Mouse (Mus musculus): ENCODE data around the gene Pus1. TPM values are rescaled to one million over a fixed set of nuclear protein-coding genes. Genes with fewer than 3 reads are reported as not detected.
A peak's percentile ranks its signal among the peaks of the same experiment; 100 is the strongest.
"Not testable (repeated sequence)": the region's sequence is repeated elsewhere in the genome, so short reads cannot be mapped to it uniquely, and the experiment has no call there.

Gene Pus1
- total RNA-seq, 2 experiments from 2014 or later = 12.1 to 15.6 TPM

DNA sequence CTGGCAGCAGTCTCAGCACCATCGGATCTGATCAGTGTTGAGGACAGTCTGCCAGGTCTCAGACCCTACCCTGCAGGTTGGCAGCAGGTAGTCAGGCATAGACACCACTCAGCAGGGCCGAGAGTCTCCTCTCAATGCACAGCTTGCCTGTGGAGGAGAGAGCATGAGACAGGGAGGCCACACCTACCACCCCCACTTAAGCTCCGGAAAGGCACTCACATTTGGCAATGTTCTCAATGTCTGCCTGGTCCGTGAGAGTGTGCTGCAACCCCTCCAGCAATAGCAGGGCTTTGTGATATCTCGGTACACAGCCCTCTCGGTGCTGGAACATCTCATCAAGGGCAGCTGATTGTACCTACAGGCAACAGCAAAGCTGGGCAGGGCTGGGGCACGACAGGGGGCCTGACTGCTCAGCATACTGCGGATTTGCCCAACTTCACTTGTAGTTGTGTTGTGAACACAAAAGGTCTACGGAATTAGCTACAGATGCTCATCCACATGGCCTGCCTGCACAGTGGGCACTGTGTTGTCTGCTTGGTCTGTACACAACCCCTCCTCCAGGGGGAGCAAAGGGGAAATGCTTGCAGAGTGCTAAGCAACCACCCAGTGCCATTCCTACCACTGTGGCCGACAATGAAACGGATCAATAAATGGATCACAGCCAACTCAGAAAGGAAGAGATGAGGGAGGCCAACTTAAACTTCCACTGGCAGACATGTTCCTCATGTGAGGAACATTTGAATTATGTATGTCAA is 5.8 kb upstream of the Pus1 start:
- DNase-seq = no peak
- intact Hi-C loops (cut with DNase I; ENCODE audit: low total_unique reads) = no loop called here

DNA sequence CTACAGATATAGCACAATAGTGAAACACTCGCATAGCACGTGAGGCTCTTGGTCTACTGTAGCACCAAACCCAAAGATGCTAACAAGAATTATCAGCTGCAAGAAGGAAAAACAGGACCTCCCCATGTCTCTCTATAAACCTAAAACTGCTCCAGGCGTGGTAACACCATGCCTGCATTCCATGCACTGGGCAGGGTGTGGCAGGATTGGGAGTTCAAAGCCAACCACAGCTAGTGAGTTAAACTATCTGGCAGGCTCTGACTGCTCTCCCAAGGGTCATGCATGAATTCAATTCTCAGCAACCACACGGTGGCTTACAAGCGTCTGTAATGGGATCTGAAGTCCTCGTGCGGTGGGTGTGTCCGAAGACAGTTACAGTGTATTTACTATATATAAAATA is 2.7 kb upstream of the Pus1 start:
- DNase-seq = no peak
- intact Hi-C loops (cut with DNase I; ENCODE audit: low total_unique reads) = no loop called here

DNA sequence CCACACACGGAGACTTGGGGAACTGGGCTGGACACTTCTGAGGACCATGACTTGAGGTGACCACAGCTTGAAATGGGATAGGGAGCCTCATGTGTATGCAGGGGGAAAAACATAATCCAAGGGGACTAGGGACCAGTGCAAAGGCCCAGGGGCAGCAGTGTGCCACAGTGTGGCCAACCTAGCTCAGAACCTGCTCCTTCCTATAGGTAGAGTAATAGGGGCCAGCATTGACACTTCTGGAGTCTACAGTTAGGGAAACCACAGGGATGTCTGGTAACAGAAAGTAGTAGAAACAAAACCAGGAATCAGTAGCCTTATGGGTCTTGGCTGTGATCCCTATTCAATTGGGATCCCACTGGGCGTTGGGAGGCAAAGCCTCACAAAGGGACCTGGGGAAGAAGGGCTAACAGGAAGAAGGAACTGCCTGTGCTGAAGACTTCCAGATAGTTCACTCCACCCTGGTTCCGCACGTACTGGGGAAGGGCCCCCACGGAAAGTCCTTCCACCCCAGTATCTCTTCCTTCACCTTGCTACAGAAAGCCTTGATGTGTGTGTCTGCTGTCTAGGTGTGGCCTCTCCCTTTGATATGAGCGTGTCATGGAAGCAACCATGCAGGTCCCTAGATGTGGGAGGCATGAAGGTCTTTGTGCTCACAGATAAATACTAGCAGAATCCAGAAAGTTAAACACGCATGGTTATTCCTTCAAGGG is 1.2 kb upstream of the Pus1 start:
- no peak for DNase-seq
- intact Hi-C loops (cut with DNase I; ENCODE audit: low total_unique reads) = no loop called here

DNA sequence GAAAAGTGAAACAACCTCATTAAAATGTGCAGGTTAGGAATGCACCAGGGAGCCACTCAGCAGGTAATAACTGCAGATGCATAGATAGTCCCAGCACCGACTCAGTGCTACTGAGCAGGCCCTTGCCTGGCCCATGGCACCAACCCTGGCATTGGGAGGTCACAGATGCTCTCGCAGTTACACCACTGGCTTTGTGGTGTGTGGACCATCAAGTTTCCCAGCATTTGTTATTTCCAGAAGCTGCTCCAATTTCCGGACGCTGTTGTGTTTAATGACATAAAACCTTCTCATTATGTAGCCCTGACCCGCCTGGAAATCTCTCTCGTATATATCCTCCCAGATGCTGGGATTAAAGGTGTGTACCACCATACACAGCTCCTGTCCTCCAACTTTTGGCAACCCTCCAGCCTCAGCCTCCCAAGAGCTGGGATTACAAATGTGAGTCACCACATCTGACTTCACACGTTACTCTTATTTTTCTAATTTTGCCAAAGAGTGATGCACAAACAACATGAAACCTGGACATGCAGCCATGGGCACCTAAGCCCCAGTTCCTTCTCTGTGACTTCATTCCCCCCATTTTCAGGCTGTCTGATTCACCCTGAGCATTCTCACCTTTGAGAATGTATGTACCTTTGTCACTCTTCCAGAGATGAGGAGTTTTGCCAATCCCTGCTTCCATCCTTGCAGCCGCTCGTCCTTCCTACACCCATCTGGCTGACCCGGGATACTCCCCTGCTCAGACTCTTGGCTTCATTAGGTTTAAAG is 486 bp upstream of the Pus1 start:
- intact Hi-C loops (cut with DNase I; ENCODE audit: low total_unique reads) = no loop called here
- no peak for DNase-seq

DNA sequence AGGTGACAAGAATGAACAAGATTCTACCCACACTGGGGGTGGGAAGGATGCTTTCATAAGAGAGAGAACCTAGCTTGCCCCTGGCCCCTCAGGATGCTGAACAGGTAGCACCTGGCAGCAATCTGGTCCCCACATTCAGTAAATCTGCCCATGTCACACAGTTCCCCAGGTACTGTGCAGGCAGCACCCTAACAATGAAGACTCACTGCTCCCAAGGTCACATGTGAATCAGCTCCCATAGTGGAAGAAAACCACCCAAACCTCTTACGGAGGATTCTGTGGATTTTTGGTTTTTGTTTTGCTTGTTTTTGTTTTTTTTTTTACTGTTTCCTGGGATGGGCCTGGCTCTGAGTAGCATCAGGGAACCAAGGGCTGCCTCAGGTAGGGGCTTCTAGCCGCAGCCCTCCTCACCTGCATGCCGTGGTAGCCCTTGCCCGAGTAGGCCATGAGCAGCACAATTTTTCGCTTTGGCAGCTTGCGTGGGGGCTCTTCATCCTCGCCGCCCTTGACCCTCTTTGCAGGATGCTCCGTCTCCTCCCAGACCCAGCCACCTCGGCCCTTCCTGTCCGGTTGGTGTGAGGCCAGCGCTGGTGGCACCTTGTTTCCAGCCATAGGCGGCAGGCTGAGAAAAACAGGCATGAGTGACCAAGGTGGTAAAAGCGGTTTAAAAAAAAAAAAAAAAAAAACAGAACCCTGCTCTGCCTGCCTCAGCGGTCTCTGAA is 1.0 kb downstream of the Pus1 start:
- intact Hi-C loops (cut with DNase I; ENCODE audit: low total_unique reads) = no loop called here
- DNase-seq = no peak

DNA sequence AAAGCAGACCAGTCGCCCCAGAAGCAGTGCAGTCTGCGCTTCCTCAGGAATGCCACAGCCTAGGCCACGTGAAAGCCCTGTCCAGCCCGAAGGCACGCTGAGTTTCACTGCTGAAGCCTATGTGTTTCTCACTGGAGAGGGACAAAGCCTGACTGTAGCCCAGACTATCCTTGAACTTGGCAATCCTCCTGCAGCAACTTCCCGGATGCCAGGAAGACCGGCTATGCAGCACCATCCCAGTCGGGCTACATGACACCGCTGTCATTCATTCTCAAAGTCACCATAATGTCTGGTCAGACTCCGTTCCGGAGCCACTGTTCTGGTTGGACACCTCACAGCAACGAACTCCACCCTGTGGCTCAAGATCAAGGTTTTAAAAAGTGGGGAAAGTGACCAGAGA is 2.2 kb downstream of the Pus1 start:
- no peak for DNase-seq
- intact Hi-C loops (cut with DNase I; ENCODE audit: low total_unique reads) = no loop called here

DNA sequence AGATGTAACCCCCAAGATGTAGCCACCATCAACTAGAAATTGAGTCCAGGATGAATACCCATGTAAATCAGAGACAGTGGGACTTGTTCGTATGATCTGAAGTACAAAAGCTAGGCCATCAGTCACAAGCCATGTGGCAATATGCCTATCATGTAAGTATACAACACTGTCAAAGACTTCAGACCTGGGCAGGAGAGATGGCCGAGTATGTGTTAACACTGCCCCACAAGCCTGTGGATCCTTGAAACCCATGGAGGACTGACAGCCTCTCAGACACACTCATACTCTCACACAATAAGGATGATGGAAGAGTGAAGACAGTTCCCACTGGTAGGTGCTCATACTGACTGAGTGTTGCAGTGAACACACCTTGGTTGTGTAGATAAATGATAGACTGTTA is 4.3 kb downstream of the Pus1 start:
- intact Hi-C loops (cut with DNase I; ENCODE audit: low total_unique reads) = no loop called here
- DNase-seq = no peak

DNA sequence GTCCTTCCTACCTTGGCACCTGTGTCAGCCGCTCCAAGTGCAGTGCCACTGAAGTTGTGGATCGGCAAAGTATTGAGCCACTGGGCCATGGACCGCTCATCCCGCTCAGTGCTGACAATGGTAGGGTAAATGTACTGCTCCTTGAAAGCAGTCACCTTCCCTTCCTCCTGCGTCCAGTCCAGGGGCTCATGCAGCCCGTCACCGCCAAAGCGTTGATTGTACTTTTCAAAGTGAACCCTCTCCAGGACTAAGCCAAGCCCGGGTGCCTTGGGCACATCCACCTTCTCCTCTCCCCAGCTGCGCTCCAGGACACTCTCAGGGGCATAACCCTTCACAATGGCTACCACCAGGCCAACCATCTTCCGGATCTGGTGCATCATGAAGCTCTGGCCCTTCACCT is 5.9 kb downstream of the Pus1 start:
- no peak for DNase-seq
- intact Hi-C loops (cut with DNase I; ENCODE audit: low total_unique reads) = no loop called here

DNA sequence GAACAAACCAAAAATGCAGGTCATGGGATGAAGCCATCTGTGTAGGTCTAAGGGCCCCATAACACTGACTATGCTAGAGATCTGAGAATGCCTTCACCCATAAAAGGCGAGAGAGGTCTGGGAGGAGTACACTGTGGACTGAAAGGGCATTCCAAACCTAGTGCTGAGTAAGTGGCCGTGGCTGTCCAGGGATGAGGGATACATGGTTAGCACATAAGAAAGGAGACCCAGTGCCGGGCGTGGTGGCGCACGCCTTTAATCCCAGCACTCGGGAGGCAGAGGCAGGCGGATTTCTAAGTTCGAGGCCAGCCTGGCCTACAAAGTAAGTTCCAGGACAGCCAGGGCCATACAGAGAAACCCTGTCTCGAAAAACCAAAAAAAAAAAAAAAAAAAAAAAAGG is 7.5 kb downstream of the Pus1 start:
- DNase-seq; intact Hi-C loops (cut with DNase I; ENCODE audit: low total_unique reads): not testable (repeated sequence)

DNA sequence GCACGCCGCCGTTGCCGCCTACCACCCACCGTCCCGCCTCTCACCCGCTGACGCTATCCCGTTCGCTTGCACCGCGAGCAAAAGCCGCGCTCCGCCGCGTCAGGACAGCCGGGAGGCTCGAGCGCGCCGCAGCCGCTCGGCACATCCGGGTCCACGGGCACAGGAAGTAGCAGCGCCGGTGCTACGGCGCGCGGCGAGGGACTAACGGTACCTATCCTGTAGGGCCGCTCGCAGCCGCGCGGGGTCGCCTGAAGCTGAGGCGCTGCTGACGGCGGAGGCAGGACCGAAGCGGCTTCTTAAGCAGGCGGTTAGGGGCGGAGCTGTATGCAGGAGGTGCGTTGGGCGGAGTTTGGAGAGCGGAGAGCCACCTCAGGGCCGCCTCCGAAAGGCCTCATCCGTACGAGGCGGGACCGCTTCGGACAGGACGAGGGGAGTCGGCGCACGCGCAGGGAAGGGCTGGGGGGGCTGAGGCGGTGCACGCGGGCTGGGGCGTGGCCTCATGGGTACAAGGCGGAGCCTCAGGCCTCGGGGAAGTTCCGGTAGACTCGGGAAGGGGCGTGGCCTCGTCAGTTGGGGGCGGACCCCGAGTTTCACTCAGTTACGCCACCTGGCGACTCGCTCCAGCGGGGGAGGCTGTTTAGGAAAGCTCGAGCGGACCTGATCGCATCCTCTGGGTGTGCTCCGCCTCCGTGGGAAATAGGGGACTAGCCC is 9.9 kb downstream of the Pus1 start, which contains the start of gene Ep400:
Gene Ep400 (minus strand): TSS at position 270 of the 711 bp plus-strand sequence.
- peak; percentile 100 for DNase-seq
- intact Hi-C loops (cut with DNase I; ENCODE audit: low total_unique reads) = no loop called here

DNA sequence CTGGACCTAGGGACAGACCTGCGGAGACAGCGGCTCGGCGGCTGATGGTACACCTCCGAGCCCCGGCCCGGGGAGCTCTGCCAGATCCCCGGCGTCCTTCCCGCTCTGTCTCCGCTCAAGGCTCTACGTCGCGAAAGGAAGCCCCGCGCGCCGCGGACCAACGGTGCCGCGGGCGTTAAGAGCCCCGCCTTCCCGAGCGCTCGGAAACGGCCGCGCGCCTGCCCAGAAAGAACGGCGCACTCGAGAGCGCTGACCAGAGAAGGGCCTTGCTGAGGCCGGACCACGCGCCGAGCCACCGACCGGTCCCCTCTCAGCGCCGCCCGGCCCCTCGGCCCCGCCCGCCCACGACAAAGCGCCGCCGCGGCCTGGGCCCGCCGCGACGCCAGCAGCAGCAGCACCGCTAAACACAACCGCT is 10.4 kb downstream of the Pus1 start:
- intact Hi-C loops (cut with DNase I; ENCODE audit: low total_unique reads) = no loop called here
- no peak for DNase-seq

DNA sequence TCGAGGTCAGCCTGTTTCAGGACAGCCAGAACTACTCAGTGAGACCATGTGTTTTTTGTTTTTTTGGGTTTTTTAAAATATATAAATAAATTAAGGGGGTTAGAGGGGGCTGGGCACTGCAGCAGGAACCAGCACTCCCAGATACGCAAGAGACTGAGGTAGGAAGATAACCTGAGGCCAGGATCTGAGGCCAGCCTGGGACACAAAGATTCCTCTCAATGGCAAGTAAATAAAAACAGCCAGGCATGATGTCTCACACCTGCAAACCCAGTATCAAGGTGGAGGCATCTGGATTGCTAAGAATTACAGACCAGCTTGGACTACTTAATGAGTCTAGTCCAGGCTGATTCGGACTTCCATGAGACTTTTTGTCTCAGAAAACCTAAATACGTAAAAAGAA is 11.2 kb downstream of the Pus1 start:
- intact Hi-C loops (cut with DNase I; ENCODE audit: low total_unique reads) = no loop called here
- no peak for DNase-seq

DNA sequence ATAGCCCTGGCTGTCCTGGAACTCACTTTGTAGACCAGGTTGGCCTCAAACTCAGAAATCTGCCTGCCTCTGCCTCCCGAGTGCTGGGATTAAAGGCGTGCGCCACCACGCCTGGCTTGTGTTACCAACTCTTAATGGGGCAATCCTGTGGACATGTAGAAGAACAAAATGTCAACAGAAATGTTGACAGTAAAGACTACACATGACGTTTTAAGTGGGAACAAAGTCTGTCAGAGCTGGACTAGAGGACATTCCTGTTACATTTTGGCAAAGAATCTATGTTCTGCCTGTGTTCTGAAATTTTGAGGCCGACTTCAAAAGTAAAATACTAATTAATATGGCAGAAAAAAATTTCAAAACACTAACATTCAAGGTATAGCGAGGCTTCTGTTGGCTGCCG is 16.6 kb downstream of the Pus1 start:
- intact Hi-C loops (cut with DNase I; ENCODE audit: low total_unique reads) = no loop called here
- DNase-seq = no peak

DNA sequence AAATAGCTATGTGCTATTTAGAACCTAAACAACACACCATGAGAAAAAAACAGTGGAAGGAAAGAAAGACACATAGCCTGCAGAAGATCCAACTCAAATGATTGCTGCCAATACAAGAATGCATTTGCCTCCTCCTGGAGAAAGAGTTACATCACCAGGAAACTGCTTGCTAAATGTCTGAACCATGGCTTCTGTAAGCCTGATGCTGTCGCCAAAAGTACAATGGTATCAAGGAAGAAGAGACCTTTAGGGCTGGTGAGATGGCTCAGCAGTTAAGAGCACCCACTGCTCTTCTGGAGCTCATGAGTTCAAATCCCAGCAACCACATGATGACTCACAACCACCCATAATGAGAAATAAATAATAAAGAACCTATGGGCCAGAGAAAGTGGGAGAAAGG is 35.4 kb downstream of the Pus1 start:
- DNase-seq = no peak
- intact Hi-C loops (cut with DNase I; ENCODE audit: low total_unique reads) = no loop called here

DNA sequence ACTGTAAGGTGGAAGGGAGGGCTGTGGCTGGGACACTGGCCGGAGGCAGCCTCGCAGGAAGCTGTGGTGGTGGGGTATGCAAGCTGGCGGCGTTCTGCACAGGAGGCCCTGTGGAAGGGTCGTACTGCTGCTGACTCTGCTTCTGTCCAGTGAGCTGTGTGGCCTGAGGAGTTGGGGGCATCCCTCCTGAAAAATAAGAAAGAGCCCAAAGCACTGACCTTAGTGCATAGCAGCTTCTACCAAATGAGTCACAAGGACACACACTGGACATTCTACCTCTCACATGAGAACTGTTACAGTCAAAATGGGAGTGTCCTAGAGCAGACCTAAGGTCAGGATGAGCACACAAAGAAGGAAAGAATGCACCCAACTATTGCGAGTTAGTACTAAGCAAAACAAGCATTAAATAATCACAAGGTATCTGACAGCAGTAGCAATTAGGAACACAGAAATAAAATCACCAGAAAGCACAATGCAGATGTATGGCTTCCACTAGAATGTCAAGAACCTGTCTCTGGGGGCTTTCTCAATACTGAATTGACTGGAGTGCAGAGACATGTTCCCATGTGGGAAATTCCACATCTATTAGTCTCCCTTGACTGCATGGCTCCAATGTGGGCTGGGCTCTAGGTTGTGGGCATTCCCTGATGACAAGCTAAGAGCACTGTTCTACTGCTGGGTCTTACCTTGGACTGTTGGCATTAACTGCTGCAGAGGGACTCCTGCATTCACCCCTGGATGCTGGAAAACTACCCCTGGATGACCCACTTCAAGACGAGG is 40.8 kb downstream of the Pus1 start:
- intact Hi-C loops (cut with DNase I; ENCODE audit: low total_unique reads) = no loop called here
- no peak for DNase-seq

DNA sequence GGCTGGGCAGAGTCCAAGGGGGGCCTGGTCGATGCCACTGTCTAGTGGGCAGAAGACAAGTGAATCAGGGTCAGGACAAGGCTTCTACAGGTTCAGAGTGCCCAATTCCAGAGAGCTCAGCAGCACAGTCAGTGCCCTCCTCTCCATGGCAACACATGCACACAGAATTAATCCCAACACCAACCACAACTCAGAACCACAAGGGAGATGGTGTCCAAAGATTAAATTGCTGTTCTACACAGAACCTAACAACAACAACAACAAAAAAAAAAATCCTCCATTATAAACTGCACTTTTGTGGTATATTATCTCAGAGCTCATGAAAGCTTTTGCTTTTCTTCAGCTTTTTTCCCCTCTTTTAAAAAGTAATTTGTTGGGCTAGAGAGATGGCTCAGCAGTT is 44.9 kb downstream of the Pus1 start:
- intact Hi-C loops (cut with DNase I; ENCODE audit: low total_unique reads) = no loop called here
- no peak for DNase-seq

DNA sequence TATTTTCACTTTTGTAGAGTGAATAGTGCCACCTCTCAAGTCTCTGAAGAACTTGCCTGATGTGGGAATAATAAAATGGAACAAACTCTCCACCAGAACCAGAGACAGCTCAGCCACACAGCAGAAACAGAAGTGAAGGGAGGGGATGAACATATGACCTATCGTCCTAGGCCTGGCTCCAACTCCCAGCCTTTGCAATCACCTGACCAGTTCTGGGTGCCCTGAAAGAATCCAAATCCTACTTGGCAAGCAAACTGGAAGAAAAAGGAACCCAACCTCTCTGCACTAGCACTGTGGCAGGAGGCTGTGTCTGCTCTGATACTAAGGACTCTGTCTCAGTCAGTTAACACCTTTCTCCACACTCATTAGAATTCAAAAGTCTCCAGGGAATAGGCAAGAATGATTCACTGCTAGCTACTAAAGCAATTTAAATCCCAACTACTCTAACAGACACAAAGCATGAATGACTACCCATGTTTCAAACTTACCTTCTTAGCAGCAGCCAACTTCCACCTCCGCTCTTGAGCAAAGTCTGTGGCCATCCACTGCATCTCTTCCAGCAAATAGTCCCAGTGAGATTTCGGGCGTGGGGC is 47.1 kb downstream of the Pus1 start:
- intact Hi-C loops (cut with DNase I; ENCODE audit: low total_unique reads) = no loop called here
- DNase-seq = no peak

DNA sequence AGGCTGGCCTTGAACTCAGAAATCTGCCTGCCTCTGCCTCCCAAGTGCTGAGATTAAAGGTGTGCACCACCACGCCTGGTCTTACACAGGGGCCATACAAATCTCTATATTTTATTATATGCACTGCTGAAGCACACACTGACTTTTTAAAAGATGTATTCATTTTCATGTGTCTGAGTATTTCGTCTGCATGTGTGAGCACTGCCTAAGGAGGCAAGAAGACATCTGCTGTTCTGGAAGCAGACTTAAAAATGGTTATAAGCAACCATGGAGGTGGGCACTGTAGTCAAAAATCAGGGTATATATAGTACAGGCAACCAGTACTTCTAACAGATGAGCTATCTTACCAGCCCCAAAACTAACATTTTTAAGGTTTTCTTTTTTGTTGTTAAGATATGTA is 49.2 kb downstream of the Pus1 start:
- intact Hi-C loops (cut with DNase I; ENCODE audit: low total_unique reads) = no loop called here
- no peak for DNase-seq
